ENCODE assay signal across 9 mouse cellular contexts in the genomic region with DNA sequence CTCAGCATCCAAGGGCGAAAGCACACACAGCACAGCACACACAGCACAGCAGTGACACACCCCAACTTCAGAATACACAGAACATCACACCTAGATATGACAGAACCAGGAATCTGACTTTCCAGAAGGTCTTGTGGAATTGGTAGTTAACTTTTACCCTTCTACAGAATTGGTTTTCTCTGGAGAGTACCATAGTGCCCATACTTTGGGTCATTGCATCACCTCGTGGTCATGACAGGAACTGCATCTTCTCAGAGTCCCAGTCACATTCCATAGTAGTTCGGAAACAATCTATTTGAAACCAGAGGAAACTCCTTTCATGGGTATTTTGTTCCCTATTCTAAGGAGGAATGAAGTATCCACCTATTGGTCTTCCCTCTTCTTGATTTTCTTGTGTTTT.
DNase-seq lines count a peak whose midpoint lies in the region; ATAC-seq lines count a peak whose summit lies in the region.
"Had no signal": no experiment of that assay in that cellular context is flagged by ENCODE, and none has a peak within 500 bp of the region (broad histone marks: within the 10 kb centered on the region; RNA-seq: fewer than 3 reads in every experiment).

No protein-coding gene starts in this region.

- no peak overlapping the region for H3K27ac ChIP-seq in neural tube, embryonic 15.5 days (replicated peaks)
- no peak overlapping the region for H3K27ac ChIP-seq in hindbrain, embryonic 14.5 days
- H3K27ac ChIP-seq in midbrain, embryonic 10.5 days (replicated peaks): no peak overlapping the region
- no peak overlapping the region for H3K27ac ChIP-seq in stomach, embryonic 16.5 days (ENCODE audit: low read length)
- H3K27ac ChIP-seq: embryonic facial prominence, embryonic 13.5 days had no signal

- no peak overlapping the region for H3K4me2 ChIP-seq in neural tube, embryonic 15.5 days
- H3K4me2 ChIP-seq in hindbrain, embryonic 14.5 days (replicated peaks): no peak overlapping the region
- H3K4me2 ChIP-seq in stomach, embryonic 16.5 days (ENCODE audit: low read depth, low read length): no peak overlapping the region
- H3K4me2 ChIP-seq: embryonic facial prominence, embryonic 13.5 days had no signal

- no peaks in the 10 kb centered on the region for H3K4me1 ChIP-seq in neural tube, embryonic 15.5 days
- H3K4me1 ChIP-seq in hindbrain, embryonic 14.5 days (replicated peaks; ENCODE audit: control insufficient read depth, insufficient read depth, low read length): no peaks in the 10 kb centered on the region
- no peaks in the 10 kb centered on the region for H3K4me1 ChIP-seq in midbrain, embryonic 10.5 days
- H3K4me1 ChIP-seq in stomach, embryonic 16.5 days (ENCODE audit: control insufficient read depth, insufficient read depth, low read length): no peaks in the 10 kb centered on the region
- H3K4me1 ChIP-seq: embryonic facial prominence, embryonic 13.5 days had no signal

- no peaks in the 10 kb centered on the region for H3K27me3 ChIP-seq in neural tube, embryonic 15.5 days (replicated peaks)
- H3K27me3 ChIP-seq in hindbrain, embryonic 14.5 days (ENCODE audit: control insufficient read depth, insufficient read depth, low read length): no peaks in the 10 kb centered on the region
- no peaks in the 10 kb centered on the region for H3K27me3 ChIP-seq in midbrain, embryonic 10.5 days (ENCODE audit: low read depth, poor library complexity, severe bottlenecking)
- H3K27me3 ChIP-seq in stomach, embryonic 16.5 days (ENCODE audit: control insufficient read depth, insufficient read depth, low read length): no peaks in the 10 kb centered on the region
- H3K27me3 ChIP-seq: embryonic facial prominence, embryonic 13.5 days had no signal

- ATAC-seq in neural tube, embryonic 15.5 days (ENCODE audit: low FRiP score): no peak; the same call in 1 of the 2 replicates
- 0 out of 2 replicates have a peak, but pooled peaks have one; percentile 39 for ATAC-seq in hindbrain, embryonic 14.5 days (ENCODE audit: low FRiP score)
- ATAC-seq in stomach, embryonic 16.5 days (ENCODE audit: insufficient read depth, low FRiP score): peak; percentile 55; the same call in 1 of the 2 replicates

- H3K36me3 ChIP-seq in neural tube, embryonic 15.5 days: 0 out of 2 replicates have a peak, but pooled peaks cover 4% of the 10 kb centered on the region
- no peaks in the 10 kb centered on the region for H3K36me3 ChIP-seq in hindbrain, embryonic 14.5 days (replicated peaks; ENCODE audit: control insufficient read depth, insufficient read depth)
- H3K36me3 ChIP-seq in midbrain, embryonic 10.5 days: peaks cover 11% of the 10 kb centered on the region
- no peaks in the 10 kb centered on the region for H3K36me3 ChIP-seq in stomach, embryonic 16.5 days (ENCODE audit: control insufficient read depth, insufficient read depth, low read length)

- no peak overlapping the region for H3K4me3 ChIP-seq in neural tube, embryonic 15.5 days (replicated peaks)
- no peak overlapping the region for H3K4me3 ChIP-seq in hindbrain, embryonic 14.5 days (replicated peaks; ENCODE audit: low read length)
- H3K4me3 ChIP-seq in midbrain, embryonic 10.5 days: no peak overlapping the region
- no peak overlapping the region for H3K4me3 ChIP-seq in stomach, embryonic 16.5 days (replicated peaks; ENCODE audit: low read length)
- H3K4me3 ChIP-seq: embryonic facial prominence, embryonic 13.5 days had no signal

- WGBS in neural tube, embryonic 15.5 days: 51% methylated on average over 3 of the region's 3 CpGs
- WGBS in hindbrain, embryonic 14.5 days: 43% methylated on average over 3 of the region's 3 CpGs
- 47% methylated on average over 3 of the region's 3 CpGs for WGBS in midbrain, embryonic 10.5 days
- WGBS in stomach, embryonic 16.5 days: 39% methylated on average over 3 of the region's 3 CpGs

- DNase-seq in neural tube, embryonic 10.5 days (ENCODE audit: extremely low spot score, low spot score): peak; percentile 40
- DNase-seq in adrenal gland, adult 2 months: peak; percentile 35
- peak; percentile 20 for DNase-seq in fibroblast of lung, adult 2 months (ENCODE audit: low read depth)
- peak; percentile 76 for DNase-seq in hindbrain, embryonic 14.5 days (ENCODE audit: low spot score)
- peak; percentile 51 to 74 for DNase-seq in left cerebral cortex, adult 18-20 months (ENCODE audit: low spot score in 2 of 2)
- DNase-seq in midbrain, embryonic 10.5 days (ENCODE audit: low spot score): peak; percentile 48

- H3K9me3 ChIP-seq in neural tube, embryonic 15.5 days (replicated peaks): no peaks in the 10 kb centered on the region
- no peaks in the 10 kb centered on the region for H3K9me3 ChIP-seq in hindbrain, embryonic 14.5 days (ENCODE audit: control insufficient read depth, low read length)
- peaks cover 4% of the 10 kb centered on the region; the same call in 1 of the 2 replicates for H3K9me3 ChIP-seq in midbrain, embryonic 10.5 days (replicated peaks)
- no peaks in the 10 kb centered on the region for H3K9me3 ChIP-seq in stomach, embryonic 16.5 days (replicated peaks; ENCODE audit: control insufficient read depth, low read length)
- H3K9me3 ChIP-seq: embryonic facial prominence, embryonic 13.5 days had no signal

- H3K9ac ChIP-seq in neural tube, embryonic 15.5 days (replicated peaks): no peak overlapping the region
- H3K9ac ChIP-seq in hindbrain, embryonic 14.5 days: no peak overlapping the region
- no peak overlapping the region for H3K9ac ChIP-seq in stomach, embryonic 16.5 days (ENCODE audit: low read length)
- H3K9ac ChIP-seq: embryonic facial prominence, embryonic 13.5 days had no signal

Comparison
In these comparisons a context has a peak if more than half of its experiments do, and no peak if none do; other contexts are left out.
1. DNase-seq: peak in every context shown above with its lines; median percentile 76 in hindbrain, embryonic 14.5 days; 62 in left cerebral cortex, adult 18-20 months; 48 in midbrain, embryonic 10.5 days; 40 in neural tube, embryonic 10.5 days; 35 in adrenal gland, adult 2 months; 20 in fibroblast of lung, adult 2 months.